Mouse (Mus musculus) adrenal gland, postnatal 36 days (tissue): ENCODE data around the gene Slc22a4. TPM values are rescaled to one million over a fixed set of nuclear protein-coding genes. Genes with fewer than 3 reads are reported as not detected.
"Not testable (repeated sequence)": the region's sequence is repeated elsewhere in the genome, so short reads cannot be mapped to it uniquely, and the experiment has no call there.

ENCODE experiments used
- DNase-seq, 2 experiments: peaks; one replicate each; pipeline ENCODE4 v3.0.0; 2021; ENCODE audit warnings: mixed read lengths in 1 of 2
- total RNA-seq, 2 experiments: library from RNA; stranded (reverse); gene quantifications; 2 replicates each; pipeline ENCODE4 v1.2.3; 2021

Gene Slc22a4
- total RNA-seq, 2 experiments from 2014 or later, result 4.3 to 8.2 TPM

DNA sequence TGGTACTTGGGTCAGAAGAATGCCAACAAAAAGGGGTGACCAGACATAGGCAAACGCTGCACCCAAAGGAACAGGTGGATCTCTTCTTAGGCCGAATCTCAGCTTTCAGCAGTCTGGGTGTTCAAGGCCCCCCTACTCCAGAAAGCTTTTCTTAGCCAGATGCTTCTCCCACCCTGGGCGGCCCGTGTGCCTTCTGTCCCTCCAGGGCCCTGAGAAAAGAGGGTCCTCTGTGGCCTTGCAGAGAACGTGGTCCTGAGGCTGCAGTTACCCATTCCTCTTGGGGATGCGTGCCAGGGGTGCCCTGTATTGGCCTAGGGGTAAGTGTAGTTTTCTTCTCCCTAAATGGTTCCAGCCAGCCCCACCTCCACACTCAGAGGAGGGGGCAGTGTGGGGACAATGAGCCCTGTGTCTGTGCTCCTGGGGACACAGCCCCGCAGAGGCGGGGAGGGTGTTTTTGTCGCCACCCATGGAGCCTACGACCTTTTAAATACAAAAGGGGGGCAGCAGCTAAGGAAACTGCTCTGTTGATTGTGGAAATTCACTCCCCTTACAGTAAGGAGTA lies 30.2 kb upstream of the Slc22a4 start:
- no peak for DNase-seq

DNA sequence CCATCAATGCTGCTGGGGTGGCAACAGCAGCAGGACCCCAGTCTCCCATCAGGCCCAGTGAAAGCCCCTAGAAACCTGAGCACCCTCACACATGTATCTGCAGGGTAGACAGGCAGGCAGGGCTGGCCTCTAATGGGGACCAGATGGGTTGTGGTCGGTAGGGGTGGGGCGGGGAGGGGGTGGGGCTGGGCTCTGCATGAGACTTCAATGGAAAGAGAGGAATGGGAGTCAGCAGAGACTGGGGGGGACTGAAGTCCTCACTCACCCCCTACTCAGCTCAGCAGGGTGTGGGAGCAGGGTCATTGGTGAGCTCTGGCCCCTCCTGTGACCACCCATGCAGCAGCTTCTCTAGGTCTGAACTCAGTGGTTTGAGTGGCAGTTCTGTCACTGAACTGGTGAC lies 29.5 kb upstream of the Slc22a4 start:
- no peak for DNase-seq

DNA sequence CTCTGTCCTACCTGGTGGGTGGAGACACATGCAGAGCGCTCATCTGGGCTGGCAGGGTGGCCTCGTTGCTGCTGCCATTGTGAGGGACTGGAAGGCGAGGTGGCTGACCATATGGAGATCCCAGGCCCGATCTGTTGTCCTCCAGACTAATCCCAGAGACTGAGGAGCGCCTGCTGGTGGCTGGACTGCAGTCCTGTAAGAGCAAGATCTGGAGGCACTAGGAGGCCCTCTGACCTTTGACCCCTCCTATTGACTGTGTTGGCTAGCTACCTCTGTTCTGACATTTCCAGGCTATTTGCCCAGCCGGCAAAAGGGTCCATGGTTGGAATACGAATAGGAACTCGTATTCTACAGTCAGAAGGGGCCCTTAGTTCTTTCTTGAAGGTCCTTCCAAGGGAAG lies 28.2 kb upstream of the Slc22a4 start:
- peak in 1 of 2 experiments; percentile 43 for DNase-seq

DNA sequence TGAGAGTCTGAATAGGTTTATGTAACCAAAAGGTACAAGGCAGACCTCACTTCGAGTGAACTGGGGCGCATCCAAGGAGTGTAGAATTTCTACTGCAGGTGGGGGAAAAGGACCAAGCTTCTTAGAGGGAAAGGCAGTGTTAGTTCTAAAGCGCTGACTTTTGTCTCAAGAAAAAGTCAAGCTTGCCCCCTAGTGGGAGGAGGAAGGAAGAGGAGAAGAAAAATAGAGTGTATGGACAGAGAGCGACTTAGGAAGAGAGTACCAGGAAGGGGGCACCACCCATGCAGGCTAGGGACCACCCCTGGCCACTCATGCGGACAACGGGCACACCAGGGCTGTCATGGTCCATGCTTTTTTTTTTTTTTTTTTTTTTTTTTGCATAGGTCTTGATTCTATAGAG lies 26.4 kb upstream of the Slc22a4 start:
- DNase-seq, result peak in 1 of 2 experiments; percentile 58

DNA sequence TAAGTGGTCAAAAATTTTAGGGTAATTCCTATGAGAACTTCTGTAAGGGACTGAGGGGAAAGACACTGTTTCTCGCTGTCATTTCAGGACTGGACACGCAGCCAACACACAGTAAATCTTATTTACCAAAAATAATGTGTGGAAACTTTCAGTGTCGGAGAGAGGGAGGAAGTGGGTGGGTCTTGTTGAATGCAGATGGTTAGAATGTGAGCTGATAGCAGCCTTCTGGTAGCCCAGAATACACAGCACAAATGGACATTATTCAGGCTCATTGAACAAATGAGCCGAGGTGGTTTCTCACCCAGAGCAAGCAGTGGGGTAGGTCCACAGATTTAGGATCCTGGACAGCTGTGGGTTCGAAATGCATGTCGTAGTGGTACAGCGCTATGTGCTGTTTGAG lies 25.2 kb upstream of the Slc22a4 start:
- no peak for DNase-seq

DNA sequence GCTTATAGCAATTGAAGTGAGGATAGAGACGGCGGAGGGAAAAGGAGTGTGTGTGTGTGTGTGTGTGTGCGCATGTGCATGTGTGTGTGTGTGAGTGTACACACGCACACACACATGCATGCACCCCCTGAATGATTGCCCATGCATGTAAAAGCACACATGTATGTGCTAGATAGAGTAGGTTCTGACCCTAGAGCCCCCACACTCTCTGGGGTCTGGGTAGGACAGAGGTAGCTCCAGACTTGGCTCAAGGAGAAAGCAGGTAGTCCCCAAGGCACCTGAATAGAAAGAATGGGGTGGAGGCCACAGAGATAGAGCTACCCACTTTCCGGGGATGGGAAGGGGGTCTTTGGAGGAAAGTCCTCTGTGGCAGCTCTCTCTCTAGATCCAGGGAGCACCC lies 24.2 kb upstream of the Slc22a4 start:
- no peak for DNase-seq

DNA sequence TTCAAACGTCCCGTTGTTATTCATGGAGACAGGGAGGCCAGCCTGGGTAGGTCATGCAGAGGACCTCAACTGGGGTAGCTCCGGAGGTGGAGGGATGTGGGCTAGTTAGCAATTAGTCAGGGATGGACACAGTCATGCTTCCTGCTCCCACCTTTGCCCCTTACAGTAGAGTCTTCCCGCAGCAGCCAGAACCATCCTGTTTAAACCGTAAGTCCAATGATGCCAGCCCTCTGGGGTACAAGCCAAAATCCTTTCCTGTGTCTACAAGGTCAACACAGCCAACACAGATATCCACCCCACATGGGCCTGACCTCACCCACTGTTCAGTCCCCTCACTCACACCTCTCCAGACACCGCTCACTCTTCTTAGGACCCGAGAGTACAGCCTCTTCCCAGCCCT lies 23.3 kb upstream of the Slc22a4 start:
- DNase-seq, result no peak

DNA sequence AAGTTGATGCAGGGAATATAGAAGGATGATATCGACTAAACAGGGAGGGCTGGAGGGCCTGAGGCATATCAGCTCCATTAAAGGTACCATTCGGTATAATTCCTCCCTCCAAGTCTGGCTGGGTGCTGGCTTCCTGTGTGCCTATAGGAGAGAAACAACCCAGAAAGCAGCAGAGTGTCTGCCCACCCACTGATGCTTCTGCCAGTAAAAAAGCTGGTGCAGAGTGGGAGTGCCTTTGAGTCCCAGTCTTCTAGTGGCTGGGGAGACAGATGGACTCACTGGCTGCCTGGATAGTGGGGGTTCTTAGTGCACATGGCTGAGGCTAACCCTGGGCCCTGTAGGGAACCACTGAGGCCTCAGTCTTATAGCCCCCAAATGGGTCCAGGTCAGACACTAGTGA lies 22.3 kb upstream of the Slc22a4 start:
- DNase-seq, result no peak

DNA sequence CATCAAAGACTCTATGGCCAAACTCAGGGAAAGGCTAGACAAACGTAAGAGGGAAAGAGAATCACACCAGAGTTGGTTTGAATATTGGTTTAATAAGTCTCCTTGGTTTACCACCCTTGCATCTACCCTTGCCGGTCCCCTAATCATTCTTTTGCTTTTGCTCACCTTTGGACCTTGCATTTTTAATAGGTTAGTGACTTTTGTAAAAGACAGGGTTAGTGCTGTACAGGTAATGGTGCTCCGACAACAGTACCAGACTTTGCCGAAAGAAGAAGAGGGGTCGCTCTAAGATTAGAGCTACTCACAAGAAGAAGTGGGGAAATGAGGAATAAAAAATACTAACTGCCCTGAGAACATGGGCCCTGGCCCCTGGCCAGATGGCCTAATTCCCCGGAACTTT lies 12.8 kb upstream of the Slc22a4 start:
- no peak for DNase-seq

DNA sequence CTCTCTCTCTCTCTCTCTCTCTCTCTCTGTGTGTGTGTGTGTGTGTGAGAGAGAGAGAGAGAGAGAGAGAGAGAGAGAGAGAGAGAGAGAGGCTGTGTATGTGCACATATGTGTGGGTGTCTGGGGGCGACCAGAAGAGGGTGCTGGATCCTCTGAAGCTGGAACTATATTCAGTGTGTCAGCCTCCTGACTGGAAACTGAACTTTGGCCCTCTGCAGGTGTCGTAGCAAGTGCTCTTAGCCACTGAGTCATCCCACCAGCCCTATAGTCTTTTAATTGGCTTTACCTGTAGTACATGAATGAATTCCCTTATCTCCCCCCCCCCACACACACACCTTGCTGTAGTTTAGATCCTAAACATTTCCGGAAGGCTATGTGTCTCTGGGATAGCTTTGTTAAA lies 5.0 kb upstream of the Slc22a4 start:
- not testable (repeated sequence) for DNase-seq

DNA sequence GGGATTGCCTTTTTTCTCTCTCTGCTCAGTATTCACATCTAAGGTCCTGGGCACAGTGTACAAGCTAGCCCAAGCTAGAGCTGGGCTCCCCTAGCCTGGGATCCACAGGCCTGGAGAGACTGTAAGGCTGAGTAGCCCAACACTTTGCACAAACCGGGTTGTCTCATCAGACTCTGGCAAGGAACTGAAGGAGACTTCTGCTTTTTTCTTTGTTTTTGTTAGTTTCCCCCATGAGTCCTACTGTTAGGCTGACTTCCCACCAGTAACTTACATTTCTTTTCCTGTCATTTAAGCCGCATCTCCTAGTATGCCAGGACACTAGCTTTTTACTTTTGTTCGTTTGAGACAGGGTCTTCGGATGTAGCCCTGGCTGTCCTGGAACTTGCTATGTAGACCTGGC lies 1.1 kb upstream of the Slc22a4 start:
- no peak for DNase-seq

DNA sequence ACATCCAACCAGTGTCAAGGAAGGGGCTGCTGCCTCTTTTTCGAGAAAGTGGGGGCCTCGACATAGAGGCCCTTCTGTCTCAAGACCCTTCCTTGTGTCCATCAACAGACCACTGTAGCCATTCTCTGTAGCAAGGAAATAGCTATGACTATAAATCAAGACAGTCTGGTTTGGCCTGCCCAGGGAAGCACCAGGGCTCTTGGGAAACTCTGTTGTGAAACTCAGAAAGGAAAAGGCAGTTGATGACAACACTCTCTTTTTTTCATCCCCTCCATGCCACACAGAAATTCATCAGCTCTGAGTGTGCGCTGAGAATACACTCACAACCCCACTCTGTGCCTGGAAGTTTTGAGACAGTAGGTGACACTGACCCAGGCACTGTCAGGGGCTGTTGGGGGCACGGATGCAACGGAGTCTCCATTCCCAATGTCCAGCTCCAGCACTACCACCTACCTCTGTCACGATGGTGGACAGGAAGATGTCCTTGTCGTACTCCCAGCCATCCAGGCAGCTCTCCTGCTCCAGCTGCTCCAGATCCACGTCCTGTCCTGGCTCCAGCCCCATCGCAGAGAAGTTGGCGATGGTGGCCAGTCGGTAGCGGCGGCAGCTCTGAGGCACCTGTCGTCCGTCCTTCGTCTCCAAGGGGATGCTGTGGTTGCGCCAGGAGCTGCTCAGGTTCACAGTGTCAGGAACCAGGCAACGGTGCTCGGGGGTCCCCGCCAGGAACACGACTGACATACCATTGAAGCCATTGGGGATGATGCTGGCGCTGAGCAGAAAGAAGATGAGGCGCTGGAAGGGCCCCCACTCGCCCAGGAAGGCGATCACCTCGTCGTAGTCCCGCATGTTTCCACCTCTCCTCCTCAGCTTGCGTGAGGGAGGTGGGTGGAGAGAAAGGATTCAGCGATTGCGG lies 503 bp downstream of the Slc22a4 start:
- peak in 1 of 2 experiments; percentile 11 for DNase-seq

DNA sequence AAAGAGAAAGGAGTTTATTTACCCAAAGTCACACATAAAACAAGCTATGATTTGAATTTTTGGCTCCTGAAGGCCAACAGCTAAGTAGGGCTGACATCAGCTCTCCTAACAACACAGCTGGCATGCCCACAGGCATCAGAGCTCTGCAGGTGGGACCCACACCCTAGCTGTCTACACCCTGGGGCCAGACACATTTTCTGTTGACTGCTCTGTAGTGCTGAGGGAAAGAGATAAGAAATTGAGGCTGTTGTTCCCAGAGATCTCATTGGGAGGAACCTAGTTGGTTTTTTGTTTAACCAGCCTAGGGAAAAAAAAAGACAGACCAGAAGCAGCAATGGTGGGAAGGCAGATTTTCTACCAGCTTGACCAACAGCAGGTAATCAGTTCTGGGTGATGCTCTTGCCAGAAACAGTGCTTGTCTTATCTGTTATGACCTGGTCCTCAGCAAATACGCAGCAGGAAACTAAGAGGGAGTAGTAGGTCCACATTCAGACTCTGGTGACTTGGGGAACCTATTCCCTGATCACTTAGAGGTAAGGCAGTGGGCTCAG lies 1.3 kb downstream of the Slc22a4 start:
- no peak for DNase-seq

DNA sequence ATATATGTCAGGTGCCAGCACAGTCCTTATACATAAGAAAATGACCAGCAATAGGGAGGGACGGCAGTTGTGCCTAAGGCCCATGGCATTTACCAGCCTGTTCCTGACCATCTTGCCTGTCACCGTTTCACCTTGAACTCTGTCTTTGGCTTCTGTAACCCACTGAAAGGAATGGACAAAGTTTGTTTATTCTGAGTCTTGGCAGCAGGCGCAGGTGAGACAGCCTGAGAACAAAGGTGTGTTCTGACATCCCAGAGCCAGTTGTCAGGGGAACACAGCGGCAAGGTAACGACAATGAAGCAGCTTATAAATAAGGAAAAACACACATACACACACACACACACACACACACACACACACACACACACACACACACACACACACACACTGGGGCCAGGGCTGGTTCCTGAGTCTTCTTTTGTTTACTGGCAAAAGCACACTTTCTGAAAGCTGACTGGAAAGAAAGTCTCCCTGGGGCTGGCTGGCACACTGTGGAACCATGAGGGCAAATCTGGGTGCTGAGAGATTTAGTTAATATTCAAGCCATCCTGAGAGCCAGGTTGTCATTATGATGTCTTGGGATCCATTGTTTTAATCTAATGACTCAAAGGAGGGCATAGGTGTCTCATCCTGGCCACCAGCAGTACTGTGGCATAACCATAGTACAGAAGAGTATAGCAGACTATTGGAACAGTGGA lies 6.3 kb downstream of the Slc22a4 start:
- DNase-seq, result no peak

DNA sequence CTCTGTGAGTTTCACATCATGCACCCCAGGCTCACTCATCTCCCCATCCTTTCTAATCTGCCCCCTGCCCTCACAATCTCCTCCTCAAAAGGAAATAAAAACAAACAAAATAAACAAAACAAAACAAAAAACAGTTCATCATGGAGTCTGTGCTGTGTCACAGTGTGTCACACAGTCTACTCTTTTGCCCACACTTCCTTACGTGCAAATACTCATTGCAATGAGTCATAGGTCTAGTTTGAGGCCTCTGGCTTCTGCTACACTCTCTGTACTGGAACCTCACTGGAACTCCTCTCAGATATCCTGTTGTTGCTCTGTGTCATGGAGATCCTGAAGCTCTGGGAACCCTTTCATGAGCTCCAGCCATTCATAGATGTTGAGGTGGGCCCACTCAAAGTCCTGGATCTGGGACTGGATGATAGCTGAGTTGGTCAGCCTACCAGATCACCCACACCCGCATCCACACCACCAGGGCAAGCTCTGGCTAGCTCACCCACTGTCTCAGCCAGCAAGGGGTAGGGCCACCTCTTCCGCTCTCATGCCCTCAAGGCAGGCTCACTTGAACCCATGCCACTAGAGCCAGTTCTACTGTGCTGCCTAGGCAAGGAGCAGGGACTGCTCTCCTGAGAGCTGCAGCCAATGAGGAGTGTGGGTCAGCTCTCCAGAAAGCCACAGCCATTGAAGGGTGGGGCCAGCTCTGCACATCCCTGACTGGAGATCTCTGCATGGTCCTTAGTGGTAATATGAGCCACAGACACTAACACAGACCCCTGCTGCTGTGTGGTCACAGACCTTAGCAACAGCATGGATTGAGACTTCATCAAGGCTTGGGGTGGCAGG lies 8.8 kb downstream of the Slc22a4 start:
- DNase-seq, result no peak

DNA sequence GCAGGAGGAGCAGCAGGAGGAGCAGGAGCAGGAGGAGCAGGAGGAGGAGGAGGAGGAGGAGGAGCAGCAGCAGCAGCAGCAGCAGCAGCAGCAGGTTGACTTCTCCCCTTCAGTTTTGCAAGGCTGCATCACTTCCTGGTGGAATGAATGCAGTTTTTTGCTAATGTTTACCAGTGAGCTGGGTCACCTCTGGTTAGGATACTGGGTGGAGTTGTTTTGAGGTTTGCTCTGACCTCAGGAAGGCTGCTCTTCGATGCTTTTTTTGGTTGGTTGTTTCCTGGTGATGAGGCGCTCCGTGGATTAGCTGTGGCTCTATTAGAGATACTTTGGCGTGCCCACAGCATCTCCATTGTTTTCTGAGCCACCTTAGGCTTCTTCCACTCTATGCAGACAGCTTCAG lies 10.3 kb downstream of the Slc22a4 start:
- no peak for DNase-seq

DNA sequence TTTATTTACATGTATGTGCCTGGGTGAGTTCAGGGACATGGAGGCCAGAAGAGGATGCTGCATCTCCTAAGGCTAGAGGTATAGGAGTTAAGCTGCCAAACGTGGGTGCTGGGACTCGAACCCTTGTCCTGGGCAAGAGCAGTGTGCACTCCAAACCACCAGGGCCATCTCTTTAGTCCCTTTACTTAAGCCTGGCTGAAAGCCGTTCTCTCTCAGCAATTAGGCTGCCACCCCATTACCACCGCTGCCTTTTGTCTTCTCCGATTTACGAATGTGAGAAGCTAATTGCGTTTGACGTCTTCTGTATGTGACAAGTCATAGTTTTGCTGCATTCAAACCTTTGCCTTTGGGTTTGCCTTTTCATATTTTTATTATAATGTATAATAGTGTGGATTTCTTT lies 11.8 kb downstream of the Slc22a4 start:
- no peak for DNase-seq

DNA sequence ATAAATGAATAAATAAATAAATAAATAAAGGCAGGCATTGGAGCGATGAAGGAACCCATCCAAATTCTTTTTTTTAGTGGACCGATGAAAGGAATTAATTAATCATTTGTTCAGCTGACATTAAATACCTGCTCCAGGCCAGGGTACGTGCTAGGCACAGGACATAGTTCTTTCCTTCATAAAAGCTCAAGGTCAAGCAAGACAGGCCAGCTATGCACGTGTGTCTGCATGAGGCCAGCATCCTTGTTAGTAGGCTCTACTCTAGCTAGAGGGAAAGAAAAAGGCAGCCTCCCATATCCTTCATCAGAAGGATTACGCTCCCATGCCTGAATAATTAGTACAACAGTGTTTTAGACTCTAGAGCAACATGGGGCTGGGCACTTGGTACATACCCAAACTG lies 14.9 kb downstream of the Slc22a4 start:
- DNase-seq, result no peak

DNA sequence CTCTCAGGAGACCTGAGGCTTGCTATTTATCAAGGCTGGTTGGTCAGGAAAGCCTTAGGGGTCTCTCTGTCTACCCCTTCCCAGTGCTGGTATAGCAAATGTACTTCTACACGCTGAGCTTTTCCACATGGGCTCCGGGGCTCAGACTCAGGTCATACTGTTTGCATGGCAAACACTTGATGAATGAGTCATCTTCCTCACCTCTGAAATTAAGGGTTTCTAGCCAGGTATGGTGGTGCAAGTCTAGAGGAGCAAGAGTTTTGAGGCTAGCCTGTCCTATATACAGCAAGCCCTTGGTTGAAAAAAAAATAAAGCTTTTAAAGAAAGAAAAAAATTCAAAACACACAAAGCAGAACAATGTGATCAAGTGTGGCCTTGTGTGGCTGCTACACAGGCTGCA lies 16.6 kb downstream of the Slc22a4 start:
- DNase-seq, result no peak

DNA sequence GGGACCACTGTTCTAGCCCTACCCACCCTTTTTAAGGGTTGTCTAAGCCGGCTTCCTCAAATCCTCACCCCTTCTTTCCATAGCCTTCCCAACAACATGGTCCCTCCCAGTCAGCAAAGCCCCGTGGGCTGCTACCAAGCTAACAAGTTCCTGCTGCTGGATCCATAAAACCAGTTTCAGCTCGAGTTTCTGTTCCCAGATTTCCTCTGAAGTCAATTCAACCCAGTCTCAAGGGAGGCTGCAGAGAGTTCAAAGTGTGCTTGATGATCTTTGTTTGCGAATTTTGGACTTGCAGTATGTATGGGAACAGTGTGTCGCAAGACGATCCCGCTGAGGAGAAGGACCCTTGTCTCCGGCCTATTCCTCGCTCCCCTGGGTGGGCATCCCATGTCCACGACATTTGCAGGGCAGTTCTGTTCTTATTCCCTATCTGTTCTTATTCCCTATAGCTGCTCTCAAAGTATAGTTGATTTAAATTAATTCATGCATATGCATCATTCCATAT lies 19.4 kb downstream of the Slc22a4 start:
- DNase-seq, result no peak

DNA sequence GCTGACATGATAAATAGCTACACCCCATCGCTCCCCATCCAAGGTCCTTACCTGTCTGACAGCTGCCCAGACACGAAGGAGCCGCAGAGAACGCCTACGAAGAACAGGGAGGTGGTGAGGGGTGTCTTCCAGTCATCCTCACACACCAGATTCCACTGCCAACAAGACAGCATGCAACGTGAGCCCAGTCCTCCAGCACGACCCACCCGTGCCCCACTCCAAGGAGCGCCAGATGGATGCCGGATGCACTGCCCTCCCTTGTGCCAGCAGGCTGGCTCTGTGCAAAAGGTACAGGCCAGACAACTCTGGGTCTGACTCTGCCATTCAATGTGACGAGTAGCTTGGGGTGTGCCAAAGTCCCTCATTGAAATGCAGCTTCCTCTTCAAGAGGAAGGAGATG lies 20.2 kb downstream of the Slc22a4 start:
- no peak for DNase-seq

DNA sequence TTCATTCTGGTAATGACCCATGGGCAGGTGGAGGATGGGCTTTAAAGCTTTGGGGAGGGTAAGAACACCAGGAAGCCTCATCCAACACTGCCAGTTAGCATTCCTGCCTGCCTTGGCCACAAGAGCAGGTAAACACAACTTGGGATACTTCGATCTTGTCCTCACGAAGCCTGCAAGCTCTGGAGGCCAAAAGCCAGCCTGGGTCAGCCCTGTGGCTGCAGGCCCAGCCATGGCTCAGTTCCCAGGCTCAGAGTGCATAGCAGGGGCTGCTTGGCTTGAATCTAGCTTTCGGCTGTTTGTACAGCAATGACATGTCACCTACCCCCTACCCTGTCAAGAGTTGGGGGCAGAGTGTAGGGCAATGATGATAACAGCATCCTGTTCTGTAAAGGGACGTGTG lies 21.0 kb downstream of the Slc22a4 start:
- DNase-seq, result peak; percentile 22 to 67
